Mouse (Mus musculus): ENCODE data around the gene Rimbp2. TPM values are rescaled to one million over a fixed set of nuclear protein-coding genes. Genes with fewer than 3 reads are reported as not detected.

The Rimbp2 gene
- total RNA-seq, 2 experiments from 2014 or later, result 118 to 159 TPM

DNA sequence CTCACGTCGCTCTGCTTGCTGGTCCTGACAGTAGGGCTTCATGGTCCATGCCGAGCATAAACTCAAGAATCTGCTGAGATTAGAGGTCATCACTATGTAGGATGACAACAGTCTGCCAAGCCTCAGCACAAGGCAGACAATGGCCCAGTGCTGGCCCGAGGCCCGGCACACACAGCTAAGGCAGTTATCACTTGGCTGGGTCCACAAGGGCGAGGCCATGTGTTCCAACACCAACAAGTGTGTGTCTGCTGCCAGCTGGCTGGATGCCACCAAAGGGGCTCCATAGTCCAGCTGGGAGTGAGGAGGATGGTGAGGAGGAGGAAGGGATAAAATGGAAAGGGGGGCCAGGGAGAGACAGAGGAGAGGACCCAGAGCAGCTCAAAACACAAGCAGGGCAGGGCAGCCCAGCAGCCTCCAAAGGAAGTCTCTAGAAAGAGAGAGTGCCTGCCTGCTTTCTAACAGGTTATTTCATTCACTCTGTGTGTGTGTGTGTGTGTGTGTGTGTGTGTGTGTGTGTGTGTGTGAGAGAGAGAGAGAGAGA, 17.9 kb downstream of the Rimbp2 start:
- peak in 1 of 2 experiments; percentile 22 for DNase-seq (ENCODE audit: extremely low spot score in 1 of 2, low spot score in 1 of 2)

GRCm38 (mm10) chr5:128932776-128933175, 20.5 kb downstream of the Rimbp2 start:
- DNase-seq (ENCODE audit: extremely low spot score in 1 of 2, low spot score in 1 of 2), result no peak

- no peak for DNase-seq (ENCODE audit: extremely low spot score in 1 of 2, low spot score in 1 of 2)
Measured at GRCm38 (mm10) chr5:128925073-128925472, 28.2 kb downstream of the Rimbp2 start.

- DNase-seq (ENCODE audit: extremely low spot score in 1 of 2, low spot score in 1 of 2), result no peak
Measured at GRCm38 (mm10) chr5:128920112-128920511, 33.2 kb downstream of the Rimbp2 start.

DNA sequence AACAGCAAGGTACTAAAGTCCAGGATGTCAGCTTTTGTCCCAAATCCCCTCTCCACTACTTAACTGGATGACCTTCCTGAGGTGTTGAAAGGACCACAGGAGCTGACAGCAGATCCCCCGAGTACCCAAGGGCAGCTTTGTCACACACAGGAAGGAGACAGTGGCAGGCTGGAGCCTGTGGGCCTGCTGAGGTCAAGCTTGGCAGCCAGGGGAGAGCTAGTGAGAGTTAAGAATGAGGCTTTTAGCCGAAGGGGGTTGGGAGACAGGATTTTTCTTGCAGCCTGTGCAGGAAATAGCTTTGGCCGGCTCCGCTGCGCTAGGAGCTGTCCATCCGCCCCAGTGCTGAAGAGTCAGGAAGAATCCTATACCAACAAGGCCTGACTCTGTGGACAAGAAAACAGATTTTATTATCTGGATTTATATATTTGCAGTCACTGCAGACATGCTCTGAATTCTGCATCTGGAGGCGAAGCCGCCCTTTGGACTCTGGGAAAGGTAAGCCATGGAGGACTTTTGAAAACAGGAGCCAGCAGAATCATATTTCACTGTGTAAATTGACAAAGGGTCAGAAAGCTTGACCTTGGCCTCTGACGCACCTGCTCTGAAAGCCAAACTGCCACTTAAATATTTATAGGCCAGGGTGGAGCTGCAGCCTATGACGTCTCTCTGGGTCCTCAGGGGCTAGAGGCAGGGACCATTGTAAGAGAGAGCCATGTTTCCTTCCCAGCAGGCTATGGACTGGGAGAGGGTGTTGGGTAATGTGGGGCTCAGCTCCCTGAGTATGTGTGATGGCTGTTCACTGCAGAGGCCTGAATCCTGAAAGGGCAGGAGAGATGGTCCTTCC, 35.9 kb downstream of the Rimbp2 start:
- peak in 1 of 2 experiments; percentile 56 for DNase-seq (ENCODE audit: extremely low spot score in 1 of 2, low spot score in 1 of 2)

GRCm38 (mm10) chr5:128913820-128914219, 39.5 kb downstream of the Rimbp2 start:
- no peak for DNase-seq (ENCODE audit: extremely low spot score in 1 of 2, low spot score in 1 of 2)

- no peak for DNase-seq (ENCODE audit: extremely low spot score in 1 of 2, low spot score in 1 of 2)
Measured at GRCm38 (mm10) chr5:128912374-128912773, 40.9 kb downstream of the Rimbp2 start.

DNA sequence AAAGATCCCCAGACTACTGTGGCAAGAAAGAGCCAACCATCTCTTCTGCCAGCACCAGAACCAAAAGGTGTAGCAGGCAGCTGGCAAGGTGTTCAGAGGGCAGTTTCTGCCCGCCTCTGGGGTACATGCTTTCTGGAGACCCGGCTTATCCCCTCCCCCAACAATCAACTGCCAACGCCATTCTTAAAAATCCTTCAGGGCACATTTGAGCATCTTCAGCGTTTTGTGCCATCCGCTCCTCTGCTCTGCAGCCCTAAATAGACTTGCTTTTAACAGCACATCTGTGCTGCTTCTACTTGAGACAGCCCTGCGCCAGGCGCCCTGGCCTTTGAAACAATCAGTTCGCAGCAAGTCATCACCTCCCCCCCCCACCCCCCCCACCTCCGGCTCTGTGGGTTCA, 41.7 kb downstream of the Rimbp2 start:
- no peak for DNase-seq (ENCODE audit: extremely low spot score in 1 of 2, low spot score in 1 of 2)

GRCm38 (mm10) chr5:128904113-128904512, 49.2 kb downstream of the Rimbp2 start:
- DNase-seq (ENCODE audit: extremely low spot score in 1 of 2, low spot score in 1 of 2), result no peak

DNA sequence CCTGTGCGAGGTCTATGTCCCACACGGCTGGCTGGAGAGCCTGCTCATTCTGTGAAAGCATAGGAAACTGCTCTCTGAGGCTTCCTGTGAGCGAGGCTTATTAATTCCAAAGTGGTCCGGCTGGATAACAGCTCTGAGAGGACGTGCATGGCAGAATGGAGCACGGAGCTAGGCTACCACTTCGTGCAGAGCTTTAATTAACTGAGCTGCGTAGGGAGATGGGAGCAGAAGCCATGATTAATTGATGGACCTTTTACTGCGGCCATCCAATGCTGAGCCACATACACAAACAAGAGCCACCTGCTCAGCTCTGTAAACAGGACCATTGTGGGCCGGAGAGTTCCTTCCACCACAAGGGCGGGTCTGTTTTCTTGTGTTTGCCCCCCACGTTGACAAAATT, 50.2 kb downstream of the Rimbp2 start:
- no peak for DNase-seq (ENCODE audit: extremely low spot score in 1 of 2, low spot score in 1 of 2)

- no peak for DNase-seq (ENCODE audit: extremely low spot score in 1 of 2, low spot score in 1 of 2)
Measured at GRCm38 (mm10) chr5:128899971-128900370, 53.3 kb downstream of the Rimbp2 start.

GRCm38 (mm10) chr5:128894921-128895320, 58.4 kb downstream of the Rimbp2 start:
- DNase-seq (ENCODE audit: extremely low spot score in 1 of 2, low spot score in 1 of 2), result no peak

GRCm38 (mm10) chr5:128887546-128887945, 65.7 kb downstream of the Rimbp2 start:
- DNase-seq (ENCODE audit: extremely low spot score in 1 of 2, low spot score in 1 of 2), result no peak

DNA sequence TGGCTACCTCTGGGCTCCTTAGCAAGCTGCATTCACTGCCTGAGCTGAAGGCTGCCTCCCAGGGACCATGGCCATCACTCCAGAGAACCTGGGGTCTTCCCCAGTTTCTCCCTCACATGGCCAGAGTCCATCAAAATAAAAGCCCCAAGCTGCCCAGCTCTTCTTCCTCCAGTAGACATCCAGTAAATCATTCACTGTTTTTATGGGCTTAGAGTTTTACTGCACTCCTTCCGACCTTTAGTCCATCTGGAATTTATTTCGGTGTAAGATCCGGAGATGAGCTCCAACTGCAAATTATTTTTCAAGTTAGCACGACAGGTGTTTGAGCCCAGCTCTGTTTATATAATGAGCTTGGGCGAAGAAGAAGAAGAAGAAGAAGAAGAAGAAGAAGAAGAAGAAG, 69.0 kb downstream of the Rimbp2 start:
- DNase-seq (ENCODE audit: extremely low spot score in 1 of 2, low spot score in 1 of 2), result no peak

DNA sequence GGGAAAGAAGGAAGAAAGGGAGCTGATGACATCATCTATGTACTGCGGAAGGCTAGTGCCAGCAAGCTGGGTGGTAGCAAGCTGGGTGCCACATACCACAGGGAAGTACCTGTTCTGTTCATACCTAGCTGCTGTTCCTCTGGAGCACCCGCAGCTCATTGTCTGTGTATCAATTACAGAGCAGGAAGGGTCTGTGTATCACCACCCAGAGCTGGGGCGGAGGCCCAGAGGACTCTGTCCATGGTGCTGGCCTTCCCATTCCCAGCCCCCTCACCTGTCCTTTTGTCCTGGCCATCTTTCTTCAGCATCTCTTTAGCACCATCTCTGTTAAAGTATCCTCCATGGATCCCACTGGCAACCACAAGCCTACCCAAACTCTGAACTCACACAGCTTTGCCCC, 74.2 kb downstream of the Rimbp2 start:
- DNase-seq (ENCODE audit: extremely low spot score in 1 of 2, low spot score in 1 of 2), result no peak

GRCm38 (mm10) chr5:128877425-128878035, 75.8 kb downstream of the Rimbp2 start:
- DNase-seq (ENCODE audit: extremely low spot score in 1 of 2, low spot score in 1 of 2), result peak; percentile 38 to 41

- no peak for DNase-seq (ENCODE audit: extremely low spot score in 1 of 2, low spot score in 1 of 2)
Measured at GRCm38 (mm10) chr5:128871706-128872105, 81.6 kb downstream of the Rimbp2 start.

GRCm38 (mm10) chr5:128866811-128867210, 86.5 kb downstream of the Rimbp2 start:
- DNase-seq (ENCODE audit: extremely low spot score in 1 of 2, low spot score in 1 of 2), result no peak

DNA sequence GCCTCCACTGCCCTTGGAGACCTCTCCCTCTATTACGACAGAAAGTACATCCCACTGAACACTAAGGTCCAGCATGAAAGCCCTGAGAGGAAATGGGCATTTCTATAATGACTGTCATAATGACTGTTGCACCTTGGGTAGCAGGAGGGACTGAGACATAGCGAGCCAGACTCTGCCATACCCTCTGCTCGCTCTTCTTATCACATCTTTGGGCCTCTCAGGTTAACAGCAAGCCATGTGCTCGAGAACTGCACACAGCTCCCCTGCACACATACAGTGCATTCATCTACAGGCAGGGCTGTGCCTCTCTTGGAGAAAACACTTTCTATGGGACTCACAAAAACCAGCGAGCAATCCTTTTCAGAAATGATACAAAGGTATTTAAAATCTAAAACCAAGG, 87.0 kb downstream of the Rimbp2 start:
- DNase-seq (ENCODE audit: extremely low spot score in 1 of 2, low spot score in 1 of 2), result no peak

DNA sequence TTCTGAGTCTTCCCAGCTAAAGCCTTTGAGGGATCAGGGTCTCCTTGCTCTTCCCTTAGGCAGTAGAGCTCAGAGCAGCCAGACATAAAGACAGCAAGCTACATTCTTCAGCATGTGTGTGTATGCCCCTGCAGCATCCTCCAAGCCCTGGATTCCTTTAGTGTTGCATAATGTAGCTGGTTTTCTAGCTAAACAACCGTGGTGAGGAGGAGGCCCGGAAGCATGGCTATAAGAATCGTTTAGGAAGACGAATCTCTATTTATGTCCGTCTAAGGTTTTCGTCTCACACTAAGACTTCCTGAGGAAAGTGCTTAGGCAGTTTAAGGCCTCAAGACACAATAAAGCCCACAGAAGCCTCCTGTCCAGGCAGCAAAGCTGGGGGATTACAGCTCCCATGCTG, 89.8 kb downstream of the Rimbp2 start:
- DNase-seq (ENCODE audit: extremely low spot score in 1 of 2, low spot score in 1 of 2), result no peak

- DNase-seq (ENCODE audit: extremely low spot score in 1 of 2, low spot score in 1 of 2), result no peak
Measured at GRCm38 (mm10) chr5:128860907-128861306, 92.4 kb downstream of the Rimbp2 start.

GRCm38 (mm10) chr5:128852791-128853190, 100.5 kb downstream of the Rimbp2 start:
- no peak for DNase-seq (ENCODE audit: extremely low spot score in 1 of 2, low spot score in 1 of 2)

Data from layer of hippocampus, postnatal 25 days (tissue).